Mouse (Mus musculus): ENCODE measurements around the gene Nup107. TPM values are rescaled to one million over a fixed set of nuclear protein-coding genes. Genes with fewer than 3 reads are reported as not detected.

Nup107 gene
- total and polyA plus RNA-seq, 3 experiments, result 47.7 to 97.0 (median 82.0) TPM

- no peaks in the 10 kb centered on the region for H3K79me2 ChIP-seq (replicated peaks; ENCODE audit: control insufficient read depth, extremely low read depth, insufficient read depth, poor library complexity, severe bottlenecking)
- dilution Hi-C loops (cut with MboI; ENCODE audit: extremely low pct_ligation_motif_present, extremely low pct_unique_long_range_greater_than_20kb, low sequenced_read_pairs), result no loop called here
- DNase-seq (ENCODE audit: extremely low read depth), result no peak
- in situ Hi-C loops (cut with MboI; ENCODE audit: low pct_ligation_motif_present, low pct_unique_long_range_greater_than_20kb, low sequenced_read_pairs), result no loop called here
- no peak for TF ChIP-seq CHD2 (IDR thresholded peaks at IDR 0.05; ENCODE audit: low read length)
- TF ChIP-seq MAFK (IDR thresholded peaks at IDR 0.05; ENCODE audit: insufficient replicate concordance, low read length), result no peak
- no peak for TF ChIP-seq ZNF384 (IDR thresholded peaks at IDR 0.05; ENCODE audit: low read depth, low read length)
- no peaks in the 10 kb centered on the region for H3K27me3 ChIP-seq (replicated peaks)
- H3K4me1 ChIP-seq (ENCODE audit: control insufficient read depth in 1 of 2, insufficient read depth in 2 of 2), result peaks cover 0 to 5% of the 10 kb centered on the region in 2 experiments; a peak in 2 of 4 replicates
- H3K36me3 ChIP-seq (replicated peaks in 1 of 2; ENCODE audit: control insufficient read depth in 1 of 2, insufficient read depth in 1 of 2, low read length in 1 of 2), result peaks cover 45 to 68% of the 10 kb centered on the region in 2 experiments
- H3K4me2 ChIP-seq (ENCODE audit: insufficient read depth, low read depth, poor library complexity, severe bottlenecking), result no peak overlapping the region
- H3K9ac ChIP-seq (ENCODE audit: insufficient read depth, low read depth), result no peak overlapping the region
- no peak overlapping the region for H3K27ac ChIP-seq (ENCODE audit: insufficient read depth, low read depth)
- H3K9me3 ChIP-seq (replicated peaks; ENCODE audit: low read length), result peaks cover 36% of the 10 kb centered on the region
- H3K4me3 ChIP-seq (replicated peaks in 1 of 3; ENCODE audit: low read depth in 2 of 3, low read length in 2 of 3, poor library complexity in 1 of 3), result no peak overlapping the region
These were observed 41.8 kb downstream of the Nup107 start for GRCm38 (mm10) chr10:117750529-117751281.

- in situ Hi-C loops (cut with MboI; ENCODE audit: low pct_ligation_motif_present, low pct_unique_long_range_greater_than_20kb, low sequenced_read_pairs), result no loop called here
- H3K9me3 ChIP-seq (replicated peaks; ENCODE audit: low read length), result peaks cover 36% of the 10 kb centered on the region
These were observed 42.6 kb downstream of the Nup107 start for GRCm38 (mm10) chr10:117749787-117750343.

More at GRCm38 (mm10) chr10:117749787-117750343, 42.6 kb downstream of the Nup107 start:
- H3K4me2 ChIP-seq (ENCODE audit: insufficient read depth, low read depth, poor library complexity, severe bottlenecking), result no peak overlapping the region
- H3K9ac ChIP-seq (ENCODE audit: insufficient read depth, low read depth), result no peak overlapping the region
- no peak overlapping the region for H3K4me3 ChIP-seq (replicated peaks in 1 of 3; ENCODE audit: low read depth in 2 of 3, low read length in 2 of 3, poor library complexity in 1 of 3)
- peaks cover 0 to 12% of the 10 kb centered on the region in 2 experiments; a peak in 2 of 4 replicates for H3K4me1 ChIP-seq (ENCODE audit: control insufficient read depth in 1 of 2, insufficient read depth in 2 of 2)
- H3K79me2 ChIP-seq (replicated peaks; ENCODE audit: control insufficient read depth, extremely low read depth, insufficient read depth, poor library complexity, severe bottlenecking), result no peaks in the 10 kb centered on the region
- no peak overlapping the region for H3K27ac ChIP-seq (ENCODE audit: insufficient read depth, low read depth)
- peaks cover 36 to 60% of the 10 kb centered on the region in 2 experiments for H3K36me3 ChIP-seq (replicated peaks in 1 of 2; ENCODE audit: control insufficient read depth in 1 of 2, insufficient read depth in 1 of 2, low read length in 1 of 2)
- dilution Hi-C loops (cut with MboI; ENCODE audit: extremely low pct_ligation_motif_present, extremely low pct_unique_long_range_greater_than_20kb, low sequenced_read_pairs), result no loop called here
- no peak for DNase-seq (ENCODE audit: extremely low read depth)
- TF ChIP-seq USF2 (conservative IDR thresholded peaks at IDR 0.05; ENCODE audit: low read depth, low read length), result no peak
- TF ChIP-seq PAX5 (IDR thresholded peaks at IDR 0.05; ENCODE audit: low read length), result no peak
- no peak for TF ChIP-seq CHD1 (IDR thresholded peaks at IDR 0.05; ENCODE audit: low read depth, low read length)
- TF ChIP-seq SMC3 (IDR thresholded peaks at IDR 0.05; ENCODE audit: low read depth, low read length), result no peak
- TF ChIP-seq MAX (IDR thresholded peaks at IDR 0.05; ENCODE audit: low read length), result no peak
- no peak for TF ChIP-seq UBTF (IDR thresholded peaks at IDR 0.05; ENCODE audit: low read depth, low read length)
- TF ChIP-seq CTCF (conservative IDR thresholded peaks at IDR 0.05 in 1 of 2, IDR thresholded peaks at IDR 0.05 in 1 of 2; ENCODE audit: low read depth in 2 of 2, low read length in 2 of 2), result no peak
- no peak for TF ChIP-seq BHLHE40 (IDR thresholded peaks at IDR 0.05; ENCODE audit: low read depth, low read length)
- no peak for TF ChIP-seq USF1 (IDR thresholded peaks at IDR 0.05; ENCODE audit: low read depth, low read length)
- TF ChIP-seq ZKSCAN1 (IDR thresholded peaks at IDR 0.05; ENCODE audit: borderline replicate concordance, low read depth, low read length), result no peak
- no peak for TF ChIP-seq HCFC1 (IDR thresholded peaks at IDR 0.05; ENCODE audit: low read depth, low read length)
- TF ChIP-seq KAT2A (IDR thresholded peaks at IDR 0.05; ENCODE audit: insufficient replicate concordance, low read length), result no peak
- TF ChIP-seq SIN3A (IDR thresholded peaks at IDR 0.05; ENCODE audit: low read length), result no peak
- no peak for TF ChIP-seq MYC (IDR thresholded peaks at IDR 0.05; ENCODE audit: low read depth, low read length)
- no peak for TF ChIP-seq MXI1 (IDR thresholded peaks at IDR 0.05; ENCODE audit: low read depth, low read length)
- no peak for TF ChIP-seq TBP (conservative IDR thresholded peaks at IDR 0.05; ENCODE audit: low read depth, low read length)
- no peak for TF ChIP-seq ELF1 (IDR thresholded peaks at IDR 0.05; ENCODE audit: low read depth, low read length)
- TF ChIP-seq MAFK (IDR thresholded peaks at IDR 0.05; ENCODE audit: insufficient replicate concordance, low read length), result no peak
- no peak for TF ChIP-seq EP300 (IDR thresholded peaks at IDR 0.05; ENCODE audit: low read length)
- H3K27me3 ChIP-seq (replicated peaks), result no peaks in the 10 kb centered on the region

All from CH12.LX (cell line).